8 mouse cellular contexts compared by ENCODE assay signal in genomic region chr3:95892066-95893052, GRCm38 (mm10). TPM values are rescaled to one million over a fixed set of nuclear protein-coding genes. Genes with fewer than 3 reads are reported as not detected.
DNase-seq lines count a peak whose midpoint lies in the region; ATAC-seq and TF ChIP-seq lines count a peak whose summit lies in the region.

No protein-coding gene starts in this region.

- ATAC-seq in kidney, embryonic 16.5 days (ENCODE audit: low FRiP score, low TSS enrichment): peak; percentile 40; the same call in 1 of the 2 replicates
- ATAC-seq in embryonic facial prominence, embryonic 14.5 days (ENCODE audit: low read depth): no peak
- no peak for ATAC-seq in liver, embryonic 11.5 days (replicated peaks; ENCODE audit: low FRiP score)

- no peaks in the 10 kb centered on the region for H3K27me3 ChIP-seq in kidney, embryonic 16.5 days (ENCODE audit: insufficient read depth, low read length)
- no peaks in the 10 kb centered on the region for H3K27me3 ChIP-seq in embryonic facial prominence, embryonic 14.5 days (replicated peaks; ENCODE audit: control insufficient read depth, insufficient read depth, low read length)
- no peaks in the 10 kb centered on the region for H3K27me3 ChIP-seq in liver, embryonic 11.5 days (replicated peaks; ENCODE audit: control insufficient read depth, insufficient read depth, low read length)

- peak overlapping the region; percentile 40 for H3K9ac ChIP-seq in kidney, embryonic 16.5 days (replicated peaks; ENCODE audit: low read length)
- peak overlapping the region; percentile 43 for H3K9ac ChIP-seq in embryonic facial prominence, embryonic 14.5 days (ENCODE audit: low read depth, low read length)
- H3K9ac ChIP-seq in liver, embryonic 11.5 days (ENCODE audit: low read depth, low read length): no peak overlapping the region

- TF ChIP-seq POLR2A in olfactory bulb, adult 2 months (IDR thresholded peaks at IDR 0.05; ENCODE audit: insufficient read depth, low read depth, low read length): no peak

- peaks cover 31% of the 10 kb centered on the region for H3K4me1 ChIP-seq in kidney, embryonic 16.5 days (ENCODE audit: insufficient read depth, low read length)
- peaks cover 13% of the 10 kb centered on the region; the same call in 1 of the 2 replicates for H3K4me1 ChIP-seq in embryonic facial prominence, embryonic 14.5 days (ENCODE audit: control insufficient read depth, insufficient read depth, low read length)
- peaks cover 23% of the 10 kb centered on the region for H3K4me1 ChIP-seq in liver, embryonic 11.5 days (replicated peaks; ENCODE audit: control insufficient read depth, insufficient read depth, low read length)
- peaks cover 22% of the 10 kb centered on the region for H3K4me1 ChIP-seq in olfactory bulb, adult 2 months (ENCODE audit: control insufficient read depth, insufficient read depth, low read length)

- peak overlapping the region; percentile 37 for H3K4me3 ChIP-seq in kidney, embryonic 16.5 days (ENCODE audit: low read length)
- H3K4me3 ChIP-seq in embryonic facial prominence, embryonic 14.5 days (ENCODE audit: low read depth, low read length): peak overlapping the region; percentile 19
- H3K4me3 ChIP-seq in liver, embryonic 11.5 days (ENCODE audit: low read depth, low read length): no peak overlapping the region
- H3K4me3 ChIP-seq in olfactory bulb, adult 2 months (ENCODE audit: insufficient read depth, low read depth, low read length): no peak overlapping the region

- H3K36me3 ChIP-seq in kidney, embryonic 16.5 days (ENCODE audit: insufficient read depth, low read length): 0 out of 2 replicates have a peak, but pooled peaks cover 1% of the 10 kb centered on the region
- H3K36me3 ChIP-seq in embryonic facial prominence, embryonic 14.5 days (ENCODE audit: control insufficient read depth, insufficient read depth, low read length): peaks cover 1% of the 10 kb centered on the region; the same call in 1 of the 2 replicates
- no peaks in the 10 kb centered on the region for H3K36me3 ChIP-seq in liver, embryonic 11.5 days (ENCODE audit: control insufficient read depth, insufficient read depth, low read length)

- no peak for TF ChIP-seq CTCF in olfactory bulb, adult 2 months (IDR thresholded peaks at IDR 0.05; ENCODE audit: insufficient read depth, low read depth, low read length)

- no peak for DNase-seq in kidney, postnatal 36 days
- peak; percentile 40 for DNase-seq in embryonic facial prominence, embryonic 14.5 days (ENCODE audit: low spot score)
- no peak for DNase-seq in liver, embryonic 11.5 days (ENCODE audit: low spot score)
- DNase-seq in frontal cortex, postnatal 10 days (ENCODE audit: low spot score in 2 of 2): no peak
- DNase-seq in frontal cortex, postnatal 25 days (ENCODE audit: low spot score in 2 of 2): no peak
- no peak for DNase-seq in spleen, postnatal 10 days (ENCODE audit: low spot score in 2 of 2)

- peak overlapping the region; percentile 92 for H3K27ac ChIP-seq in kidney, embryonic 16.5 days (ENCODE audit: low read length)
- H3K27ac ChIP-seq in embryonic facial prominence, embryonic 14.5 days (replicated peaks; ENCODE audit: low read depth, low read length): peak overlapping the region; percentile 87
- H3K27ac ChIP-seq in liver, embryonic 11.5 days (ENCODE audit: low read depth, low read length): peak overlapping the region; percentile 22; the same call in 1 of the 2 replicates
- peak overlapping the region; percentile 58 for H3K27ac ChIP-seq in olfactory bulb, adult 2 months (ENCODE audit: insufficient read depth, low read depth, low read length)

- WGBS in kidney, embryonic 16.5 days: 24% methylated on average over 11 of the region's 11 CpGs
- WGBS in embryonic facial prominence, embryonic 14.5 days: 27% methylated on average over 11 of the region's 11 CpGs
- WGBS in liver, embryonic 11.5 days: 29% methylated on average over 11 of the region's 11 CpGs
- WGBS in olfactory bulb, adult 2 months: 35% methylated on average over 11 of the region's 11 CpGs

- peak overlapping the region; percentile 61 for H3K4me2 ChIP-seq in kidney, embryonic 16.5 days (replicated peaks; ENCODE audit: low read depth, low read length)
- peak overlapping the region; percentile 70 for H3K4me2 ChIP-seq in embryonic facial prominence, embryonic 14.5 days (ENCODE audit: low read depth, low read length)
- H3K4me2 ChIP-seq in liver, embryonic 11.5 days: peak overlapping the region; percentile 40

- no peaks in the 10 kb centered on the region for H3K9me3 ChIP-seq in kidney, embryonic 16.5 days (ENCODE audit: low read length)
- H3K9me3 ChIP-seq in embryonic facial prominence, embryonic 14.5 days (ENCODE audit: control insufficient read depth, low read length): no peaks in the 10 kb centered on the region
- H3K9me3 ChIP-seq in liver, embryonic 11.5 days (ENCODE audit: control insufficient read depth, low read length): no peaks in the 10 kb centered on the region

RNA-seq across cellular contexts. Expression of gene BC028528, which starts 0.6 kb away (rescaled TPM):
- polyA plus RNA-seq in kidney, embryonic 16.5 days (2015; fragmentation: Nextera tagmentation; extraction: Ambion mirVana): 38.8 and 45.7 TPM in 2 replicates
- 19.3 and 20.1 TPM in 2 replicates for polyA plus RNA-seq in embryonic facial prominence, embryonic 14.5 days (2014; fragmentation: Nextera tagmentation; extraction: Ambion mirVana)
- polyA plus RNA-seq in liver, embryonic 11.5 days (2014; fragmentation: Nextera tagmentation; extraction: Ambion mirVana): 9.5 and 13.5 TPM in 2 replicates
- not detected in 2 replicates for polyA plus RNA-seq in olfactory bulb, adult 2 months (2012; ENCODE audit: insufficient read depth, insufficient read length, low replicate concordance, missing spikeins)

RNA-seq across cellular contexts. Expression of gene Aph1a, which starts 1.4 kb away (rescaled TPM):
- 41.3 and 44.1 TPM in 2 replicates for polyA plus RNA-seq in kidney, embryonic 16.5 days (2015; fragmentation: Nextera tagmentation; extraction: Ambion mirVana)
- polyA plus RNA-seq in embryonic facial prominence, embryonic 14.5 days (2014; fragmentation: Nextera tagmentation; extraction: Ambion mirVana): 36.6 and 39.5 TPM in 2 replicates
- polyA plus RNA-seq in liver, embryonic 11.5 days (2014; fragmentation: Nextera tagmentation; extraction: Ambion mirVana): 34.3 and 35.1 TPM in 2 replicates
- polyA plus RNA-seq in olfactory bulb, adult 2 months (2012; ENCODE audit: insufficient read depth, insufficient read length, low replicate concordance, missing spikeins): not detected in 2 replicates

RNA-seq across cellular contexts. Expression of gene Ciart, which starts 10.3 kb away (rescaled TPM):
- 5.8 and 6.0 TPM in 2 replicates for polyA plus RNA-seq in kidney, embryonic 16.5 days (2015; fragmentation: Nextera tagmentation; extraction: Ambion mirVana)
- polyA plus RNA-seq in embryonic facial prominence, embryonic 14.5 days (2014; fragmentation: Nextera tagmentation; extraction: Ambion mirVana): 4.1 and 4.4 TPM in 2 replicates
- 7.9 and 8.1 TPM in 2 replicates for polyA plus RNA-seq in liver, embryonic 11.5 days (2014; fragmentation: Nextera tagmentation; extraction: Ambion mirVana)
- not detected in 2 replicates for polyA plus RNA-seq in olfactory bulb, adult 2 months (2012; ENCODE audit: insufficient read depth, insufficient read length, low replicate concordance, missing spikeins)

RNA-seq across cellular contexts. Expression of gene Car14, which starts 12.1 kb away (rescaled TPM):
- polyA plus RNA-seq in kidney, embryonic 16.5 days (2015; fragmentation: Nextera tagmentation; extraction: Ambion mirVana): 21.0 and 22.5 TPM in 2 replicates
- polyA plus RNA-seq in embryonic facial prominence, embryonic 14.5 days (2014; fragmentation: Nextera tagmentation; extraction: Ambion mirVana): 3.7 and 5.6 TPM in 2 replicates
- 27.4 and 28.9 TPM in 2 replicates for polyA plus RNA-seq in liver, embryonic 11.5 days (2014; fragmentation: Nextera tagmentation; extraction: Ambion mirVana)
- polyA plus RNA-seq in olfactory bulb, adult 2 months (2012; ENCODE audit: insufficient read depth, insufficient read length, low replicate concordance, missing spikeins): not detected in 2 replicates

RNA-seq across cellular contexts. Expression of gene Mrps21, which starts 21.0 kb away (rescaled TPM):
- polyA plus RNA-seq in kidney, embryonic 16.5 days (2015; fragmentation: Nextera tagmentation; extraction: Ambion mirVana): 355 and 371 TPM in 2 replicates
- 288 and 315 TPM in 2 replicates for polyA plus RNA-seq in embryonic facial prominence, embryonic 14.5 days (2014; fragmentation: Nextera tagmentation; extraction: Ambion mirVana)
- polyA plus RNA-seq in liver, embryonic 11.5 days (2014; fragmentation: Nextera tagmentation; extraction: Ambion mirVana): 311 and 340 TPM in 2 replicates
- not detected in 2 replicates for polyA plus RNA-seq in olfactory bulb, adult 2 months (2012; ENCODE audit: insufficient read depth, insufficient read length, low replicate concordance, missing spikeins)

Comparison
In these comparisons a context has a peak if more than half of its experiments do, and no peak if none do; other contexts are left out.
1. H3K27ac ChIP-seq: peak in every context shown above with its lines; median percentile 92 in kidney, embryonic 16.5 days; 87 in embryonic facial prominence, embryonic 14.5 days; 58 in olfactory bulb, adult 2 months; 22 in liver, embryonic 11.5 days.
2. H3K4me3 ChIP-seq: peak in kidney, embryonic 16.5 days (single experiment) and embryonic facial prominence, embryonic 14.5 days (single experiment); none in liver, embryonic 11.5 days (single experiment) and olfactory bulb, adult 2 months (single experiment).
3. RNA of gene BC028528, which starts 0.6 kb away (polyA plus RNA-seq): 38.8 to 45.7 TPM in kidney, embryonic 16.5 days, 19.3 to 20.1 TPM in embryonic facial prominence, embryonic 14.5 days and 9.5 to 13.5 TPM in liver, embryonic 11.5 days; not detected in olfactory bulb, adult 2 months; every median in the first group is over 10 times any median in the second.
4. RNA of gene Aph1a, which starts 1.4 kb away (polyA plus RNA-seq): 41.3 to 44.1 TPM in kidney, embryonic 16.5 days, 36.6 to 39.5 TPM in embryonic facial prominence, embryonic 14.5 days and 34.3 to 35.1 TPM in liver, embryonic 11.5 days; not detected in olfactory bulb, adult 2 months; every median in the first group is over 10 times any median in the second.
5. Peak in every context shown above with its lines, with median percentiles within 50 percentile points of each other: H3K4me2 ChIP-seq.